Mouse (Mus musculus) testis, adult 2 months (tissue): ENCODE data around the gene Ntpcr. TPM values are rescaled to one million over a fixed set of nuclear protein-coding genes. Genes with fewer than 3 reads are reported as not detected.

Experiments used
- H3K27ac ChIP-seq: fragments of 200-500 bp; 2 replicates; pipeline ENCODE4 v1.5.1; 2012; ENCODE audit warnings: low read depth, low read length; ENCODE audit not compliant: control insufficient read depth, insufficient read depth
- H3K27me3 ChIP-seq: fragments of 200-500 bp; 2 replicates; pipeline ENCODE4 v1.6.1; 2012; ENCODE audit warnings: mild to moderate bottlenecking, low read length, moderate library complexity; ENCODE audit not compliant: control insufficient read depth, insufficient read depth
- H3K36me3 ChIP-seq: fragments of 200-500 bp; 2 replicates; pipeline ENCODE4 v1.6.1; 2012; ENCODE audit warnings: mild to moderate bottlenecking, low read length; ENCODE audit not compliant: control insufficient read depth, insufficient read depth
- H3K4me1 ChIP-seq: fragments of 200-500 bp; 2 replicates; pipeline ENCODE4 v1.6.1; 2012; ENCODE audit warnings: low read length; ENCODE audit not compliant: control insufficient read depth, insufficient read depth
- H3K4me3 ChIP-seq: fragments of 200-500 bp; 2 replicates; pipeline ENCODE4 v1.5.1; 2012; ENCODE audit warnings: low read depth, mild to moderate bottlenecking, low read length, moderate library complexity, mixed read lengths; ENCODE audit not compliant: control insufficient read depth
- CTCF ChIP-seq: fragments of 200-500 bp; IDR thresholded peaks from 2 replicates; pipeline ENCODE4 v1.5.1; 2012; ENCODE audit warnings: low read depth, mild to moderate bottlenecking, inconsistent platforms, low read length, moderate library complexity; ENCODE audit not compliant: control insufficient read depth, insufficient read depth, insufficient replicate concordance
- POLR2A ChIP-seq: fragments of 200-500 bp; IDR thresholded peaks from 2 replicates; pipeline ENCODE4 v1.6.1; 2012; ENCODE audit warnings: low read depth, mild to moderate bottlenecking, inconsistent platforms, low read length, moderate library complexity; ENCODE audit not compliant: control insufficient read depth
- polyA plus RNA-seq: library from polyadenylated mRNA; depleted of rRNA; stranded (reverse); fragments of >200 nt; gene quantifications from 2 replicates; pipeline ENCODE4 v1.2.3, GENCODE M21; 2012; rRNA removed

The Ntpcr gene
- polyA plus RNA-seq, 1 experiment, result 95.4 TPM

DNA sequence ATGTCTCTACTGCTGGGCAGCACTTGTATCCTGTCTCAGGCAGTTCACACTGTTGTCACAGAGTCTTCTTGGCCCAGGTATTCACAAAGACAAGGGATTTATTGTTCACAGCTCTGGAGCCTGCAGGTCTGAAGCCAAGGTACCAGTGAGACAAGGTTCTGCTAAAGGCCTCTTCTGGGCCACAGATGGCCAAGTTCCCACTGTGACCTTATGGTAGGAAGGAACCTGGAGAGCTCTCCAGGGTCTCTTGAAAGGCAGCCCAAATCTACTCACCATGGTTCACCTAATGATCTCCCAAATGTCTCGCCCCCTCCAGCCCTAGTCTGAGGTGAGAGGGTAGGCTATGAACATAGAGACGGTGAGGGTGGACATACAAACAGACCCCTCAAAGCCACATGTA lies 67.2 kb downstream of the Ntpcr start:
- no peak overlapping the region for H3K4me3 ChIP-seq
- no peaks in the 10 kb centered on the region for H3K4me1 ChIP-seq
- H3K36me3 ChIP-seq, result no peaks in the 10 kb centered on the region
- TF ChIP-seq CTCF (no peak), POLR2A (no peak)
- H3K27me3 ChIP-seq, result no peaks in the 10 kb centered on the region
- no peak overlapping the region for H3K27ac ChIP-seq

Other genes with a start within 250 kb of the Ntpcr start
- 19.6 and 21.2 TPM in 2 replicates for gene Sipa1l2, start 160.2 kb upstream of the Ntpcr start, polyA plus RNA-seq
- 14.0 and 15.0 TPM in 2 replicates for gene Map10, start 60.1 kb upstream of the Ntpcr start, polyA plus RNA-seq
- 8.4 and 12.0 TPM in 2 replicates for gene Pcnx2, start 168.4 kb downstream of the Ntpcr start, polyA plus RNA-seq
- 3.2 and 3.3 TPM in 2 replicates for gene Map3k21, start 180.5 kb downstream of the Ntpcr start, polyA plus RNA-seq